Comparison of ENCODE assay signal across 28 mouse cellular contexts in genomic region chr3:27158910-27159309, GRCm38 (mm10). TPM values are rescaled to one million over a fixed set of nuclear protein-coding genes. Genes with fewer than 3 reads are reported as not detected.
A peak's percentile ranks its signal among the peaks of the same experiment; 100 is the strongest.
DNase-seq lines count a peak whose midpoint lies in the region; ATAC-seq lines count a peak whose summit lies in the region.
"Had no signal": no experiment of that assay in that cellular context is flagged by ENCODE, and none has a peak within 500 bp of the region (broad histone marks: within the 10 kb centered on the region; RNA-seq: fewer than 3 reads in every experiment).

No protein-coding gene starts in this region.

- no peaks in the 10 kb centered on the region for H3K36me3 ChIP-seq in hindbrain, embryonic 12.5 days
- H3K36me3 ChIP-seq in hindbrain, embryonic 10.5 days: no peaks in the 10 kb centered on the region
- H3K36me3 ChIP-seq in embryonic facial prominence, embryonic 13.5 days: no peaks in the 10 kb centered on the region
- H3K36me3 ChIP-seq: forebrain, embryonic 15.5 days; G1E; heart, embryonic 12.5 days; hindbrain, embryonic 15.5 days; limb, embryonic 12.5 days; neural tube, embryonic 13.5 days had no signal

- no peak overlapping the region for H3K4me2 ChIP-seq in hindbrain, embryonic 12.5 days (replicated peaks)
- no peak overlapping the region for H3K4me2 ChIP-seq in embryonic facial prominence, embryonic 13.5 days
- H3K4me2 ChIP-seq: forebrain, embryonic 15.5 days; heart, embryonic 12.5 days; hindbrain, embryonic 15.5 days; limb, embryonic 12.5 days; liver, embryonic 11.5 days; neural tube, embryonic 13.5 days had no signal

- no peaks in the 10 kb centered on the region for H3K4me1 ChIP-seq in hindbrain, embryonic 12.5 days
- H3K4me1 ChIP-seq in hindbrain, embryonic 10.5 days (replicated peaks): peaks cover 22% of the 10 kb centered on the region
- H3K4me1 ChIP-seq in embryonic facial prominence, embryonic 13.5 days: peaks cover 20% of the 10 kb centered on the region

- ATAC-seq in hindbrain, embryonic 12.5 days (ENCODE audit: low FRiP score): no peak
- ATAC-seq in embryonic facial prominence, embryonic 13.5 days (ENCODE audit: insufficient number of reproducible peaks, insufficient read depth, low FRiP score, low TSS enrichment, low read depth): no peak
- no peak for ATAC-seq in erythroid progenitor cell, adult 5-6 weeks (replicated peaks; ENCODE audit: low FRiP score, poor library complexity, severe bottlenecking)
- ATAC-seq: activated CD4-positive, CD25-positive, alpha-beta regulatory T cell, adult 4 months; forebrain, embryonic 15.5 days; liver, postnatal 0 days; Patski had no signal

- H3K4me3 ChIP-seq in hindbrain, embryonic 12.5 days: no peak overlapping the region
- H3K4me3 ChIP-seq in hindbrain, embryonic 10.5 days: no peak overlapping the region
- no peak overlapping the region for H3K4me3 ChIP-seq in embryonic facial prominence, embryonic 13.5 days
- H3K4me3 ChIP-seq: forebrain, embryonic 15.5 days; heart, embryonic 12.5 days; hindbrain, embryonic 15.5 days; limb, embryonic 12.5 days; myocyte; neural tube, embryonic 13.5 days had no signal

- H3K27me3 ChIP-seq in hindbrain, embryonic 12.5 days: no peaks in the 10 kb centered on the region
- H3K27me3 ChIP-seq in hindbrain, embryonic 10.5 days (ENCODE audit: insufficient read depth, poor library complexity, severe bottlenecking): no peaks in the 10 kb centered on the region
- no peaks in the 10 kb centered on the region for H3K27me3 ChIP-seq in embryonic facial prominence, embryonic 13.5 days
- H3K27me3 ChIP-seq: forebrain, embryonic 15.5 days; heart, embryonic 12.5 days; hindbrain, embryonic 15.5 days; limb, embryonic 12.5 days; neural tube, embryonic 13.5 days; Patski had no signal

- peak; percentile 39 for DNase-seq in embryo, embryonic 10 days (ENCODE audit: low spot score)
- no peak for DNase-seq in embryo, embryonic 9.5 days (ENCODE audit: extremely low spot score)
- no peak for DNase-seq in hindbrain, embryonic 10.5 days (ENCODE audit: low spot score)
- DNase-seq in R1 (ENCODE audit: low read depth, low spot score): peak; percentile 80
- DNase-seq in layer of hippocampus, postnatal 14 days (ENCODE audit: low spot score in 2 of 2): no peak
- DNase-seq: adrenal gland, postnatal 14 days; cerebellum, adult 8-10 months; heart, postnatal 10 days; kidney, adult 2 months; liver, postnatal 0 days; lung, postnatal 14 days; midbrain, embryonic 14.5 days; retina, postnatal 1 day; thymus, postnatal 14 days had no signal

- 0 out of 2 replicates have a peak overlapping the region, but pooled peaks have one; percentile 19 for H3K9ac ChIP-seq in hindbrain, embryonic 12.5 days
- H3K9ac ChIP-seq in embryonic facial prominence, embryonic 13.5 days: peak overlapping the region; percentile 52; the same call in 1 of the 2 replicates
- H3K9ac ChIP-seq: forebrain, embryonic 15.5 days; heart, embryonic 12.5 days; hindbrain, embryonic 15.5 days; limb, embryonic 12.5 days; liver, postnatal 0 days; neural tube, embryonic 13.5 days had no signal

- H3K9me3 ChIP-seq in hindbrain, embryonic 12.5 days (replicated peaks): no peaks in the 10 kb centered on the region
- H3K9me3 ChIP-seq in hindbrain, embryonic 10.5 days: no peaks in the 10 kb centered on the region
- H3K9me3 ChIP-seq in embryonic facial prominence, embryonic 13.5 days: no peaks in the 10 kb centered on the region
- H3K9me3 ChIP-seq: forebrain, embryonic 15.5 days; G1E; heart, embryonic 12.5 days; hindbrain, embryonic 15.5 days; limb, embryonic 12.5 days; neural tube, embryonic 13.5 days had no signal

- H3K27ac ChIP-seq in hindbrain, embryonic 12.5 days: no peak overlapping the region
- H3K27ac ChIP-seq in hindbrain, embryonic 10.5 days: no peak overlapping the region
- no peak overlapping the region for H3K27ac ChIP-seq in embryonic facial prominence, embryonic 13.5 days
- H3K27ac ChIP-seq: forebrain, embryonic 15.5 days; hindbrain, embryonic 15.5 days; kidney, postnatal 0 days; limb, embryonic 12.5 days; neural tube, embryonic 13.5 days had no signal

- 53% methylated on average over 4 of the region's 4 CpGs for WGBS in hindbrain, embryonic 12.5 days
- WGBS in hindbrain, embryonic 10.5 days: 51% methylated on average over 4 of the region's 4 CpGs
- 25% methylated on average over 4 of the region's 4 CpGs for WGBS in embryonic facial prominence, embryonic 13.5 days

RNA-seq across cellular contexts. Expression of gene Ect2, which starts 5.2 kb away (rescaled TPM):
- 46.8 and 48.1 TPM in 2 replicates for polyA plus RNA-seq in hindbrain, embryonic 12.5 days (2016; fragmentation: Nextera tagmentation; extraction: Ambion mirVana)
- 65.4 and 91.8 TPM in 2 replicates for polyA plus RNA-seq in hindbrain, embryonic 10.5 days (2016; fragmentation: Nextera tagmentation; extraction: Ambion mirVana)
- polyA plus RNA-seq in embryonic facial prominence, embryonic 13.5 days (2015; fragmentation: Nextera tagmentation; extraction: Ambion mirVana): 44.9 and 47.5 TPM in 2 replicates
- 1 to 10 TPM; 1.8 to 2.6 TPM for total RNA-seq in layer of hippocampus, postnatal 14 days (2021)
- 188 and 294 TPM in 2 replicates for total RNA-seq in erythroid progenitor cell, adult 5-6 weeks (2015; ENCODE audit: low replicate concordance)
- 311 and 332 TPM in 2 replicates for total RNA-seq in erythroid progenitor cell, adult 5-6 weeks (2017; ENCODE audit: low replicate concordance)

RNA-seq across cellular contexts. Expression of gene Nceh1, which starts 23.9 kb away (rescaled TPM):
- 5.1 and 5.6 TPM in 2 replicates for polyA plus RNA-seq in hindbrain, embryonic 12.5 days (2016; fragmentation: Nextera tagmentation; extraction: Ambion mirVana)
- polyA plus RNA-seq in hindbrain, embryonic 10.5 days (2016; fragmentation: Nextera tagmentation; extraction: Ambion mirVana): 3.3 and 4.3 TPM in 2 replicates
- 3.9 and 4.8 TPM in 2 replicates for polyA plus RNA-seq in embryonic facial prominence, embryonic 13.5 days (2015; fragmentation: Nextera tagmentation; extraction: Ambion mirVana)
- total RNA-seq in layer of hippocampus, postnatal 14 days (2021): 10 to 100 TPM; 93.7 to 95.0 TPM
- total RNA-seq in erythroid progenitor cell, adult 5-6 weeks (2015; ENCODE audit: low replicate concordance): 3.8 and 15.5 TPM in 2 replicates
- total RNA-seq in erythroid progenitor cell, adult 5-6 weeks (2017; ENCODE audit: low replicate concordance): 4.1 and 7.3 TPM in 2 replicates

Comparison
In these comparisons a context has a peak if more than half of its experiments do, and no peak if none do; other contexts are left out.
1. DNase-seq: peak in embryo, embryonic 10 days (single experiment) and R1 (single experiment); none in embryo, embryonic 9.5 days (single experiment), hindbrain, embryonic 10.5 days (single experiment) and layer of hippocampus, postnatal 14 days (0 of 2).